Mouse (Mus musculus) embryonic facial prominence, embryonic 11.5 days (tissue): ENCODE measurements at regions not wholly inside any gene's neighbourhood (a gene's known extent, or its start where the extent isn't known, plus 50 kb on each side); places are given as distances from the start of the nearest gene placed in this dataset.
A peak's percentile ranks its signal among the peaks of the same experiment; 100 is the strongest.

ENCODE experiments used
- ATAC-seq: fragments of 200-750 bp; cut with Nextera tagmentation; replicated peaks from 2 replicates; pipeline ENCODE4 v1.8.0; 2017; ENCODE audit warnings: low read depth; ENCODE audit not compliant: insufficient number of reproducible peaks, low FRiP score, low TSS enrichment
- DNase-seq: peaks from one replicate; pipeline ENCODE4 v3.0.0-alpha.2; 2015; ENCODE audit warnings: low spot score
- H3K27ac ChIP-seq: fragments of 300-500 bp; sonication (generic); replicated peaks from 2 replicates; pipeline ENCODE4 v1.5.1; 2014; ENCODE audit warnings: mild to moderate bottlenecking, low read depth, low read length, control low read depth
- H3K27me3 ChIP-seq: fragments of 300-500 bp; sonication (generic); 2 replicates; pipeline ENCODE4 v1.6.1; 2014; ENCODE audit warnings: mild to moderate bottlenecking, low read length, moderate library complexity, mixed read lengths; ENCODE audit not compliant: control insufficient read depth, insufficient read depth
- H3K36me3 ChIP-seq: fragments of 300-500 bp; sonication (generic); replicated peaks from 2 replicates; pipeline ENCODE4 v1.6.1; 2014; ENCODE audit warnings: low read depth, mild to moderate bottlenecking, low read length, moderate library complexity, mixed read lengths; ENCODE audit not compliant: control insufficient read depth, insufficient read depth
- H3K4me1 ChIP-seq: fragments of 300-500 bp; sonication (generic); 2 replicates; pipeline ENCODE4 v1.6.1; 2014; ENCODE audit warnings: low read length, mixed read lengths; ENCODE audit not compliant: control insufficient read depth, insufficient read depth
- H3K4me2 ChIP-seq: fragments of 300-500 bp; sonication (generic); 2 replicates; pipeline ENCODE4 v1.6.1; 2014; ENCODE audit warnings: low read depth, mild to moderate bottlenecking, control low read depth, low read length, moderate library complexity
- H3K4me3 ChIP-seq: fragments of 300-500 bp; sonication (generic); 2 replicates; pipeline ENCODE4 v1.5.1; 2014; ENCODE audit warnings: low read depth, low read length, control low read depth
- H3K9ac ChIP-seq: fragments of 300-500 bp; sonication (generic); replicated peaks from 2 replicates; pipeline ENCODE4 v1.6.1; 2014; ENCODE audit warnings: mild to moderate bottlenecking, control low read depth, low read length
- H3K9me3 ChIP-seq: fragments of 300-500 bp; sonication (generic); replicated peaks from 2 replicates; pipeline ENCODE4 v1.6.1; 2016; ENCODE audit warnings: mild to moderate bottlenecking, low read length, inconsistent platforms, mixed read lengths; ENCODE audit not compliant: control insufficient read depth
- WGBS: fragments of 180-500 bp; shearing (Covaris S2); extraction: QIAGEN DNeasy Blood & Tissue Kit; methylation state at CpG from one replicate; pipeline ENCODE4 v1.1.7; 2014; 5-methylcytosine and 5-hydroxymethylcytosine counted together

DNA sequence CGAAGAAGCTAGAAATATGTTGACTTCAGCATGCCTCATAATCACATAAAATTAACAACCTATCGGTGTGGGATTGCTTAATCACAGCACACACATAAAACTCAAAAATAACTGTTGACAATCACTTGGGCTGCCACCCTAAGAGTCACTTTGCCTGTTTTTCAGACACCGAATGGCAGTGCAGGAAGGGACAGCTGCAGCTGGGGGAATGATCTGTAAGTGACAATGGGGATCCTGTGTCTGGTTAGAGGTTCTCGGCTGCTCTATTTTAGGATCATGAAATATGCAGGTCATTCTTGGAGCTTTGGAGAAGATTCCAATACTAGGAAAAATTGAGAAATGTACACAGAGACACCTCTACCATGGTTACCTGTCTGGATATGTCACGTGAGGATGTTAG, 54.4 kb upstream of the Tcf12 start:
- Histone ChIP-seq H3K27me3 (no peaks in the 10 kb centered on the region), H3K4me2 (no peak overlapping the region), H3K36me3 (no peaks in the 10 kb centered on the region), H3K4me3 (no peak overlapping the region), H3K9ac (no peak overlapping the region), H3K4me1 (no peaks in the 10 kb centered on the region; the same call in 1 of the 2 replicates), H3K9me3 (no peaks in the 10 kb centered on the region), H3K27ac (no peak overlapping the region)
- DNase-seq (no peak), ATAC-seq (no peak)
- 78% methylated on average over 5 of the region's 5 CpGs for WGBS

- DNase-seq (no peak), ATAC-seq (no peak)
- Histone ChIP-seq H3K4me1 (no peaks in the 10 kb centered on the region; the same call in 1 of the 2 replicates), H3K27ac (no peak overlapping the region), H3K4me3 (no peak overlapping the region), H3K27me3 (no peaks in the 10 kb centered on the region), H3K9me3 (no peaks in the 10 kb centered on the region), H3K9ac (no peak overlapping the region), H3K4me2 (no peak overlapping the region), H3K36me3 (no peaks in the 10 kb centered on the region)
- 80% methylated on average over 5 of the region's 5 CpGs for WGBS
Measured at GRCm38 (mm10) chr9:72166611-72167010, 54.9 kb upstream of the Tcf12 start.

GRCm38 (mm10) chr9:72169231-72169630, 57.6 kb upstream of the Tcf12 start:
- H3K27me3 ChIP-seq = no peaks in the 10 kb centered on the region
- no peaks in the 10 kb centered on the region for H3K36me3 ChIP-seq
- no peak overlapping the region; the same call in none of the 2 replicates for H3K9ac ChIP-seq
- DNase-seq (peak; percentile 23), ATAC-seq (no peak)
- H3K9me3 ChIP-seq = no peaks in the 10 kb centered on the region
- H3K4me3 ChIP-seq = no peak overlapping the region
- H3K4me2 ChIP-seq = no peak overlapping the region; the same call in 1 of the 2 replicates
- H3K4me1 ChIP-seq = no peaks in the 10 kb centered on the region; the same call in 1 of the 2 replicates
- H3K27ac ChIP-seq = peak overlapping the region; percentile 23; the same call in 1 of the 2 replicates
- WGBS = 58% methylated on average over 5 of the region's 5 CpGs

DNA sequence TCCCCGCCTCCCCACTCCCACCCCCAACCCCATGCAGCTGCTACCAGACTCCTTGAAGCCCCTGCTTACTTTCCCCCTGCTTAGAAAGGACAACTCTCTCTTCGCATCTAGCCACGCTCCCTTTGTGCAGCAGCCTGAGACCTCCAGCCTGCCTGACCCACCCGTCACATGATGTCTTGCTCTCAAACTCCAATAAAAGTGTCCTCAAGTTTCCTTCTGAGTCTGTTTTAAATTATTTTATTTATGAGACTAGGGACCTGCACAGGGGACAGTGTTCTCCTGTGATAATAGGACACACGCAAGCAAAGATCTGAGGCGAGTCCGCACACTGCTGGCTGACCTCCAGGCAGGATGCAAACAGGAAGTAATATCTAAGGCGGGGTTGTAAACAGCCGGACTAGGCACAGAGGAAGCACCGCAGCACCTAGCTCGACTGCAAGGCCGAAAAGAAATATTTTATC, 58.1 kb upstream of the Tcf12 start:
- Histone ChIP-seq H3K4me2 (peak overlapping the region; percentile 44), H3K27me3 (no peaks in the 10 kb centered on the region), H3K27ac (peak overlapping the region; percentile 23)

DNA sequence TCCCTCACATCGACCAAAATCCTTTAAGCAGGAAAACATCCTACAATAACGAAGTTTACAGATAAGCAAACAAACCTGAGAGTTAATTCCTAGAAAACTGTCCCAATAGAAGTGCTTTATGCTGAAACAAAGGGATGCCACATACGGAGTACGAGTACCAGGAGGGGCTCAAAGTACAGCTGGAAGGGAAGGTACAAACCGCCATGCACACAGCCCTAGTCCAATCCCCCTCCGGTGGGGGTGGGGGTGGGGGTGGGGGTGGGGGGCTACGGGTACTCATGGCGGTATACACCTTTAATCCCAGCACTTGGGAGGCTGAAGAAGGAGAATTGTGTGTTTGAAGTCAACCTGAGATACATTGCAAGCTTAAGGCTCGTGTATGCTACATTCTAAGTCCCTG, 58.6 kb upstream of the Tcf12 start:
- ATAC-seq (no peak), DNase-seq (peak; percentile 22)
- H3K4me1 ChIP-seq = no peaks in the 10 kb centered on the region; the same call in 1 of the 2 replicates
- peak overlapping the region; percentile 23; the same call in 1 of the 2 replicates for H3K27ac ChIP-seq
- whole genome bisulfite sequencing = 7% methylated on average over 9 of the region's 9 CpGs
- no peaks in the 10 kb centered on the region for H3K27me3 ChIP-seq
- H3K9ac ChIP-seq = peak overlapping the region; percentile 50
- H3K9me3 ChIP-seq = no peaks in the 10 kb centered on the region
- H3K36me3 ChIP-seq = no peaks in the 10 kb centered on the region
- H3K4me3 ChIP-seq = peak overlapping the region; percentile 16; the same call in 1 of the 2 replicates
- peak overlapping the region; percentile 44 for H3K4me2 ChIP-seq

More for the DNA sequence above, 58.1 kb upstream of the Tcf12 start:
- Histone ChIP-seq H3K4me3 (peak overlapping the region; percentile 16; the same call in 1 of the 2 replicates), H3K36me3 (no peaks in the 10 kb centered on the region), H3K9ac (peak overlapping the region; percentile 50), H3K4me1 (no peaks in the 10 kb centered on the region; the same call in 1 of the 2 replicates), H3K9me3 (no peaks in the 10 kb centered on the region)
- under 1% methylated on average over 12 of the region's 12 CpGs for WGBS
- DNase-seq = peak; percentile 65
- 0 out of 2 replicates have a peak, but pooled peaks have one; percentile 44 for ATAC-seq

DNA sequence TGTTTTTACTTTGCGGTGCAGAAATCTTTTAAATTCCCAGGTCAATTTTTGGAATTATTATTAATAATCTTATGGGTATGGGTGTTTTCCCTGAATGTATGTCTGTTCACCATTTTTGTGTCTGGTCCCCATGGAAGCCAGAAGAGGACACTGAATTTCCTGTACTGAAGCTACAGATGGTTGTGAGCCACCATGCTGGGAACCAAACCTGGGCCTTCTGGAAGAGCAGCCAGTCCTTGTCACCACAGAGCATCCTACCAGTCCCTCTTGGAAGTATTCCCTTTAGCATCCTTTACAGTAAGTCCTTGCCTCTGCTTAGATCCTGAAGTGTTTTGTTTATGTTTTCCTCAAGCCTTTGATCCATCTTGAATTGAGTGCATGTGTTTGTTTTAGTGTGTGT, 60.7 kb upstream of the Tcf12 start:
- H3K4me2 ChIP-seq = no peak overlapping the region
- no peak overlapping the region for H3K27ac ChIP-seq
- DNase-seq = no peak
- H3K27me3 ChIP-seq = no peaks in the 10 kb centered on the region
- no peaks in the 10 kb centered on the region for H3K9me3 ChIP-seq
- H3K4me3 ChIP-seq = no peak overlapping the region
- WGBS = 97% methylated on average over 1 of the region's 1 CpGs
- H3K9ac ChIP-seq = no peak overlapping the region
- no peak for ATAC-seq
- no peaks in the 10 kb centered on the region; the same call in 1 of the 2 replicates for H3K4me1 ChIP-seq
- H3K36me3 ChIP-seq = no peaks in the 10 kb centered on the region

- WGBS = 87% methylated on average over 6 of the region's 6 CpGs
- no peaks in the 10 kb centered on the region for H3K4me1 ChIP-seq
- no peak overlapping the region for H3K4me2 ChIP-seq
- no peak for DNase-seq
- no peak overlapping the region for H3K4me3 ChIP-seq
- no peak overlapping the region for H3K9ac ChIP-seq
- H3K36me3 ChIP-seq = no peaks in the 10 kb centered on the region
- ATAC-seq = no peak
- no peak overlapping the region for H3K27ac ChIP-seq
- H3K9me3 ChIP-seq = no peaks in the 10 kb centered on the region
- no peaks in the 10 kb centered on the region for H3K27me3 ChIP-seq
Measured at GRCm38 (mm10) chr9:72180972-72181371, 69.3 kb upstream of the Tcf12 start.

DNA sequence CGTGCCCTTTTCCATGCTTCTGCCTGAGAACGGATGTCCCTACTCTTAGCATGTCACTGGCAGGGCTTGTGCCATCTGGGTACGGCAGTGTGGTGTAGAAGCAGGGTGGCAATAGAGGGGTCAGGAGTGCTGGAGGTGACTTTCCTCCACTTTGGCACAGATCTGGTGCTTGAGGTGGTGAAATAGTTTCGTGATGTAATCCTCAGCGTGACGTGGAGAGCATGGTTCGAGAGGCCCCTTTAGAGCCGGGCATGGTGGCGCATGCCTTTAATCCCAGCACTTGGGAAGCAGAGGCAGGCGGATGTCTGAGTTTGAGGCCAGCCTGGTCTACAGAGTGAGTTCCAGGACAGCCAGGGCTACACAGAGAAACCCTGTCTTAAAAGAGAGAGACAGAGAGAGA, 71.7 kb upstream of the Tcf12 start:
- H3K27ac ChIP-seq = no peak overlapping the region
- no peak overlapping the region for H3K4me3 ChIP-seq
- DNase-seq (no peak), ATAC-seq (no peak)
- no peaks in the 10 kb centered on the region for H3K9me3 ChIP-seq
- H3K9ac ChIP-seq = no peak overlapping the region
- no peak overlapping the region for H3K4me2 ChIP-seq
- no peaks in the 10 kb centered on the region for H3K36me3 ChIP-seq
- WGBS = 93% methylated on average over 10 of the region's 10 CpGs
- H3K4me1 ChIP-seq = no peaks in the 10 kb centered on the region
- no peaks in the 10 kb centered on the region for H3K27me3 ChIP-seq
